In genomic region chr3:68630821-68631220, GRCm38 (mm10) we compare ENCODE assay signal across 22 mouse cellular contexts. TPM values are rescaled to one million over a fixed set of nuclear protein-coding genes. Genes with fewer than 3 reads are reported as not detected.
"Had no signal": no experiment of that assay in that cellular context is flagged by ENCODE, and none has a peak within 500 bp of the region (broad histone marks: within the 10 kb centered on the region; RNA-seq: fewer than 3 reads in every experiment).

No protein-coding gene starts in this region.

- H3K27ac ChIP-seq: kidney, embryonic 15.5 days; limb, embryonic 10.5 days; limb, embryonic 13.5 days; liver, embryonic 12.5 days; liver, embryonic 15.5 days; lung, embryonic 15.5 days; midbrain, embryonic 10.5 days; midbrain, embryonic 13.5 days; neural tube, embryonic 13.5 days; stomach, embryonic 15.5 days had no signal

- H3K4me1 ChIP-seq: kidney, embryonic 15.5 days; limb, embryonic 10.5 days; limb, embryonic 13.5 days; liver, embryonic 12.5 days; liver, embryonic 15.5 days; lung, embryonic 15.5 days; midbrain, embryonic 13.5 days; neural tube, embryonic 13.5 days; stomach, embryonic 15.5 days had no signal

- H3K36me3 ChIP-seq: limb, embryonic 13.5 days; liver, embryonic 12.5 days; liver, embryonic 15.5 days; stomach, embryonic 15.5 days had no signal

- DNase-seq: kidney, postnatal 10 days; kidney, postnatal 4 days; liver; lung, adult 18-20 months; lung, postnatal 10 days; lung, postnatal 36 days; retina, postnatal 1 day; right cerebral cortex, postnatal 25 days; spleen, adult 18-20 months; thymus, postnatal 25 days had no signal

- H3K27me3 ChIP-seq: kidney, embryonic 15.5 days; limb, embryonic 13.5 days; liver, embryonic 12.5 days; liver, embryonic 15.5 days; lung, embryonic 15.5 days; midbrain, embryonic 13.5 days; neural tube, embryonic 13.5 days; stomach, embryonic 15.5 days had no signal

- H3K9ac ChIP-seq: kidney, embryonic 15.5 days; limb, embryonic 13.5 days; liver, embryonic 12.5 days; liver, embryonic 15.5 days; lung, embryonic 15.5 days; midbrain, embryonic 13.5 days; neural tube, embryonic 13.5 days; stomach, embryonic 15.5 days had no signal

- H3K4me3 ChIP-seq: kidney, embryonic 15.5 days; limb, embryonic 10.5 days; limb, embryonic 13.5 days; liver, embryonic 12.5 days; liver, embryonic 15.5 days; lung, embryonic 15.5 days; megakaryocyte, embryonic 14.5 days; midbrain, embryonic 10.5 days; midbrain, embryonic 13.5 days; myocyte; neural tube, embryonic 13.5 days; stomach, embryonic 15.5 days had no signal

RNA-seq across cellular contexts. Expression of gene Il12a, which starts 59.6 kb away (rescaled TPM):
- polyA plus RNA-seq: midbrain, embryonic 10.5 days; midbrain, embryonic 13.5 days; neural tube, embryonic 13.5 days had no signal
